Mouse (Mus musculus) liver, embryonic 16.5 days (tissue): ENCODE data around the gene Lyz1. TPM values are rescaled to one million over a fixed set of nuclear protein-coding genes. Genes with fewer than 3 reads are reported as not detected.

ENCODE experiments used
- ATAC-seq: fragments of 200-750 bp; cut with Nextera tagmentation; 2 replicates; pipeline ENCODE4 v1.8.0; 2017; ENCODE audit warnings: low read depth, mild to moderate bottlenecking, moderate number of reproducible peaks, moderate library complexity
- H3K27ac ChIP-seq: fragments of 300-500 bp; sonication (generic); 2 replicates; pipeline ENCODE4 v1.5.1; 2014; ENCODE audit warnings: mild to moderate bottlenecking, low read length
- H3K27me3 ChIP-seq: fragments of 300-500 bp; sonication (generic); 2 replicates; pipeline ENCODE4 v1.6.1; 2014; ENCODE audit warnings: low read depth, low read length, mixed read lengths; ENCODE audit not compliant: control insufficient read depth, insufficient read depth
- H3K36me3 ChIP-seq: fragments of 300-500 bp; sonication (generic); 2 replicates; pipeline ENCODE4 v1.6.1; 2014; ENCODE audit warnings: mild to moderate bottlenecking; ENCODE audit not compliant: control insufficient read depth, insufficient read depth
- H3K4me1 ChIP-seq: fragments of 300-500 bp; sonication (generic); 2 replicates; pipeline ENCODE4 v1.6.1; 2014; ENCODE audit warnings: low read depth, low read length, mixed read lengths; ENCODE audit not compliant: control insufficient read depth
- H3K4me2 ChIP-seq: fragments of 300-500 bp; sonication (generic); 2 replicates; pipeline ENCODE4 v1.6.1; 2014; ENCODE audit warnings: low read depth, low read length, mixed read lengths
- H3K4me3 ChIP-seq: fragments of 300-500 bp; sonication (generic); 2 replicates; pipeline ENCODE4 v1.5.1; 2014; ENCODE audit warnings: low read depth, mild to moderate bottlenecking, low read length
- H3K9ac ChIP-seq: fragments of 300-500 bp; sonication (generic); 2 replicates; pipeline ENCODE4 v1.6.1; 2014; ENCODE audit warnings: low read depth, low read length
- H3K9me3 ChIP-seq: fragments of 300-500 bp; sonication (generic); replicated peaks from 2 replicates; pipeline ENCODE4 v1.6.1; 2016; ENCODE audit warnings: low read length; ENCODE audit not compliant: control insufficient read depth
- WGBS: fragments of 180-500 bp; shearing (Covaris S2); extraction: QIAGEN DNeasy Blood & Tissue Kit; methylation state at CpG from one replicate; pipeline ENCODE4 v1.1.7; 2014; ENCODE audit not compliant: insufficient replicate concordance; 5-methylcytosine and 5-hydroxymethylcytosine counted together
- polyA plus RNA-seq: library from polyadenylated mRNA; unstranded; fragments of >200 nt; fragmentation: Nextera tagmentation; extraction: Ambion mirVana; gene quantifications from 2 replicates; pipeline ENCODE4 v1.2.1, GENCODE M21; 2015

Lyz1 gene
- polyA plus RNA-seq, 1 experiment from 2014 or later = 0.25 TPM

GRCm38 (mm10) chr10:117320571-117320981, 27.9 kb upstream of the Lyz1 start:
- Histone ChIP-seq H3K9me3 (no peaks in the 10 kb centered on the region), H3K9ac (no peak overlapping the region), H3K36me3 (no peaks in the 10 kb centered on the region), H3K27ac (no peak overlapping the region), H3K27me3 (no peaks in the 10 kb centered on the region), H3K4me3 (no peak overlapping the region), H3K4me1 (no peaks in the 10 kb centered on the region), H3K4me2 (no peak overlapping the region)
- ATAC-seq = no peak
- WGBS = 62% methylated on average over 3 of the region's 3 CpGs

DNA sequence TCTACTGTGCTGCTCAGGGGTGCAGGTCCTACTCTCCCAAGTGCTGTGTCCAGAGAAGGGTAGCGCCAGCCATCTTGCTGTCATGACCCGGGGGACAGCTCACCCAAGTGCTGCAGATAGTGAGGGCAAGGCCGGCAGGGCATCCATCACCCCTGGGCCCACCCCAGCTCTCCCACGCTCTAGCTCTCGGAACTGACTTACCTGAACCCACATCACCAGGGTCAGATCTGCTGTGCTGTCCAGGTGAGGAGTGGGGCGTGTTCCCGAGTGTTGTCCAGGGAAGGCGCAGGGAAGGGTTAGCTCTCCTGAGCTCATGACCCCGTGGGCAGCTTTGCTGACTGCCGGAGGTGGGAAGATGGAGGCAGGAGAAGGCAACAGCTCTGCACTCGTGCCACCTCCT, 23.7 kb upstream of the Lyz1 start:
- Histone ChIP-seq H3K27me3 (no peaks in the 10 kb centered on the region), H3K9me3 (no peaks in the 10 kb centered on the region), H3K4me2 (no peak overlapping the region), H3K4me1 (no peaks in the 10 kb centered on the region), H3K4me3 (no peak overlapping the region), H3K36me3 (no peaks in the 10 kb centered on the region), H3K9ac (no peak overlapping the region), H3K27ac (no peak overlapping the region)
- no peak for ATAC-seq
- 72% methylated on average over 11 of the region's 11 CpGs for WGBS

DNA sequence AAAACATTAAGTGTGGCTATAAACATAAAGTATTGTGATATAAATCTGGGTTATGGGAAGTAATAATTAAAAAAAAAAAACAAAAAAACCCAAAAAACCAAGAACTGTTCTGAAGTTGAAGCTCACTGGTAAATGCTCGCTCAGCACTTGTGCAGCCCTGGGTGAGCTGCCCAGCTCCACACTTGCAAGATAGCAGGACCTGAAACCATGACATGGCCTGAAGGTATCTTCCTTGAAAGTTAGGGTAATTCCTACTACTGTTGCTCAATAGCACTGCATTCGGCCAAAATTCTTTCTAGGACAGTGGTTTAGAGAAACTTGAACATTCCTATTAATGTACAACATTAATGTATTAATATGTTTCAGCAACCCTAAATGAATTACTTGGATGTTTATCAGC, 20.5 kb upstream of the Lyz1 start:
- no peaks in the 10 kb centered on the region for H3K27me3 ChIP-seq
- no peak overlapping the region for H3K4me2 ChIP-seq
- no peak for ATAC-seq
- H3K4me3 ChIP-seq = no peak overlapping the region
- H3K27ac ChIP-seq = no peak overlapping the region
- H3K9ac ChIP-seq = no peak overlapping the region
- 62% methylated on average over 2 of the region's 2 CpGs for WGBS
- no peaks in the 10 kb centered on the region for H3K36me3 ChIP-seq
- H3K4me1 ChIP-seq = no peaks in the 10 kb centered on the region
- no peaks in the 10 kb centered on the region for H3K9me3 ChIP-seq

DNA sequence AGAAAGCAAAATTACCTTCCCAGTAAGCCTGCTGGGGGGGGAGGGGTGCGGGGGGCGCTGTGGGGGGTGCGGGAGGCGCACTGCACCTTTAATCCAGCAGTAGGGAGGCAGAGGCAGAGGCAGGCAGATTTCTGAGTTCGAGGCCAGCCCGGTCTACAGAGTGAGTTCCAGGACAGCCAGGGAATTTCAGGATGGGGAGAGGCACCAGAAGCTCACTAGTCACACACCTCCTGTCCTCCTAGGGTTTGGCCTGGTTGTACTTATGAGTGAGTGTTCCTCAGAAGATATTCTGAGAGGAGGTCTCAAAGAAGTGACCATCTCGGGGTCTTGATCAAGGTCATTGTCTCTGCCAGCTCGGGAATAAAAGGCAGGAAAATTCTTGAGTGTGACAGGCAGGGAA, 19.5 kb upstream of the Lyz1 start:
- no peaks in the 10 kb centered on the region for H3K36me3 ChIP-seq
- H3K27me3 ChIP-seq = no peaks in the 10 kb centered on the region
- no peak overlapping the region for H3K4me3 ChIP-seq
- no peak overlapping the region for H3K9ac ChIP-seq
- no peak for ATAC-seq
- no peak overlapping the region for H3K4me2 ChIP-seq
- no peak overlapping the region for H3K27ac ChIP-seq
- WGBS = 68% methylated on average over 8 of the region's 8 CpGs
- H3K4me1 ChIP-seq = no peaks in the 10 kb centered on the region
- H3K9me3 ChIP-seq = no peaks in the 10 kb centered on the region

DNA sequence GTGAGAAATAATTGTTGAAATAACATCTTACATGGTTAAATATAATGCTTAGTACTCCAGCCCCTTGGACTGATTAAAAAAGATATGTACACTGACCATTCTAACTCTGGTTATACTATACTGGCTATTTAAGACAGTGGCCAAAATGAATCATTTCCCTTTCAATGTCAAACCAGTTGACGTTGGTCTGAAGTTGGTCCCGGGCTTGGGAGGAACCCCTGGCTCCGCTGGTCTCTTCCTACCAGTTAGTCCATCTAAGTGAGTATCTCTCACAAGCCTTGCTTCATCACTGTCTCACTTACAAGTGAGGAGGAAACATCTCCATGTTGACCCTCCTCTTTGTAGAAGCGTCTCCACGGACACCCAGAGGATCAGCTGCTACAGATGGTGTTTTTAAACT, 11.7 kb upstream of the Lyz1 start:
- Histone ChIP-seq H3K9me3 (no peaks in the 10 kb centered on the region), H3K4me3 (no peak overlapping the region), H3K4me1 (no peaks in the 10 kb centered on the region), H3K27me3 (no peaks in the 10 kb centered on the region), H3K36me3 (no peaks in the 10 kb centered on the region), H3K27ac (no peak overlapping the region), H3K4me2 (no peak overlapping the region), H3K9ac (no peak overlapping the region)
- WGBS = 56% methylated on average over 5 of the region's 5 CpGs
- no peak for ATAC-seq

GRCm38 (mm10) chr10:117301688-117302087, 9.0 kb upstream of the Lyz1 start:
- H3K4me3 ChIP-seq = no peak overlapping the region
- no peak overlapping the region for H3K27ac ChIP-seq
- H3K4me1 ChIP-seq = no peaks in the 10 kb centered on the region
- ATAC-seq = no peak
- H3K4me2 ChIP-seq = no peak overlapping the region
- H3K27me3 ChIP-seq = no peaks in the 10 kb centered on the region
- 23% methylated on average over 1 of the region's 1 CpGs for WGBS
- no peaks in the 10 kb centered on the region for H3K9me3 ChIP-seq
- H3K9ac ChIP-seq = no peak overlapping the region
- H3K36me3 ChIP-seq = no peaks in the 10 kb centered on the region

DNA sequence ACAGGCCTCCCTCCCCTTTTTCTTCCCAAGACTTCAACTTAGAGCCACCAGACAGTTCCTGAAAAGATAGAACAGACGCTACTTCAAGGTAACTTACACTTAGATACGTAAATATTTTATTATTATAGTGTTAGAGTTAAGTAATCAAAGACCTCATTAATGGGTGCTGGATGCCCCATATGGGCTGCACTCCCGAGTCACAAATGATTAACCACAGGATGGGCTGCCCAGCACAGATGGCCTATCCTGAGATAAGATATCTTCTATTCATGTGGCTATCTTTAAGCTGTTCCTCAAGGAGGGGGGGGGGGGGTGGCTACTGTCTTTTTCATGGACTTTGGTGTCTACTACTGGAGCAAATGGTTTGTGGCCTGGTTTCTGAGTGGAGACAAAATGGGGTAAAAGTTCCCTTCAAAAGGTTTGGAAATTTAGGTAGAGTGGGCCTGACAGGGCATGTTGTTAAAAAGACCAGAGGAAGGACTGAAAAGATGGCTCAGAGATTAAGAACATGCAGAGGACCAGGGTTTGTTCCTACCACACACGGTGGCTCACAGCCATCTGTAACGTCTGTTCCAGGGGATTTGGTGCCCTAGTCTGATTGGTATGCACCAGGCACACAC, 7.3 kb upstream of the Lyz1 start:
- Histone ChIP-seq H3K9me3 (no peaks in the 10 kb centered on the region), H3K4me2 (no peak overlapping the region), H3K9ac (no peak overlapping the region), H3K4me3 (no peak overlapping the region), H3K27me3 (no peaks in the 10 kb centered on the region), H3K4me1 (no peaks in the 10 kb centered on the region), H3K36me3 (no peaks in the 10 kb centered on the region), H3K27ac (no peak overlapping the region)
- no peak for ATAC-seq
- WGBS = 37% methylated on average over 5 of the region's 5 CpGs

GRCm38 (mm10) chr10:117299106-117299505, 6.4 kb upstream of the Lyz1 start:
- no peak overlapping the region for H3K4me3 ChIP-seq
- no peak overlapping the region for H3K4me2 ChIP-seq
- ATAC-seq = no peak
- no peaks in the 10 kb centered on the region for H3K4me1 ChIP-seq
- H3K27ac ChIP-seq = no peak overlapping the region
- no peaks in the 10 kb centered on the region for H3K9me3 ChIP-seq
- H3K36me3 ChIP-seq = no peaks in the 10 kb centered on the region
- no peaks in the 10 kb centered on the region for H3K27me3 ChIP-seq
- no peak overlapping the region for H3K9ac ChIP-seq
- WGBS = 69% methylated on average over 4 of the region's 4 CpGs

DNA sequence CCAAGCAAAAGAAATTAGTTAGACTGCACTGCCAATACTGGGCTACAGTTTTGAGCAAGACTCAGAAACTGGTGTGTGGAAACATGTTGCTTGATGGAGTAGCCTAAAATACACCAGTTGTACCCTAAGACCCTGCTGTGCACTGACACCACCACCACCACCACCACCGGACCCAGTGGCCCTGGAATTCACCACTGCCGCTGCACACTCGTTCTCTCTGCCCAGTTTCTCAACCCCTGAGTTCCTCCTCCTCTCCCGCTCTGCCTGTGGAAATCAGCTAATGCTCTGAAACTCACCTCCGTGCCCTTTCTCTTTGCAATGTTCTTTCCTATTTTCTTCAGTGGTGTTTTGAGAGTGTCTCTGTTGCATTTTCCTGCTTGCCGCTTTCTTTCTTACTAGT, 5.7 kb upstream of the Lyz1 start:
- WGBS = 57% methylated on average over 6 of the region's 6 CpGs
- Histone ChIP-seq H3K36me3 (no peaks in the 10 kb centered on the region), H3K9me3 (no peaks in the 10 kb centered on the region), H3K4me3 (no peak overlapping the region), H3K9ac (no peak overlapping the region), H3K27ac (no peak overlapping the region), H3K4me1 (no peaks in the 10 kb centered on the region), H3K4me2 (no peak overlapping the region), H3K27me3 (no peaks in the 10 kb centered on the region)
- ATAC-seq = no peak
